Mouse (Mus musculus) right cerebral cortex, postnatal 10 days (tissue): ENCODE data around the gene Arsj.

ENCODE experiments used
- DNase-seq, 2 experiments: peaks; one replicate each; pipeline ENCODE4 v3.0.0; 2021; ENCODE audit warnings: low spot score in 2 of 2

Arsj gene

DNA sequence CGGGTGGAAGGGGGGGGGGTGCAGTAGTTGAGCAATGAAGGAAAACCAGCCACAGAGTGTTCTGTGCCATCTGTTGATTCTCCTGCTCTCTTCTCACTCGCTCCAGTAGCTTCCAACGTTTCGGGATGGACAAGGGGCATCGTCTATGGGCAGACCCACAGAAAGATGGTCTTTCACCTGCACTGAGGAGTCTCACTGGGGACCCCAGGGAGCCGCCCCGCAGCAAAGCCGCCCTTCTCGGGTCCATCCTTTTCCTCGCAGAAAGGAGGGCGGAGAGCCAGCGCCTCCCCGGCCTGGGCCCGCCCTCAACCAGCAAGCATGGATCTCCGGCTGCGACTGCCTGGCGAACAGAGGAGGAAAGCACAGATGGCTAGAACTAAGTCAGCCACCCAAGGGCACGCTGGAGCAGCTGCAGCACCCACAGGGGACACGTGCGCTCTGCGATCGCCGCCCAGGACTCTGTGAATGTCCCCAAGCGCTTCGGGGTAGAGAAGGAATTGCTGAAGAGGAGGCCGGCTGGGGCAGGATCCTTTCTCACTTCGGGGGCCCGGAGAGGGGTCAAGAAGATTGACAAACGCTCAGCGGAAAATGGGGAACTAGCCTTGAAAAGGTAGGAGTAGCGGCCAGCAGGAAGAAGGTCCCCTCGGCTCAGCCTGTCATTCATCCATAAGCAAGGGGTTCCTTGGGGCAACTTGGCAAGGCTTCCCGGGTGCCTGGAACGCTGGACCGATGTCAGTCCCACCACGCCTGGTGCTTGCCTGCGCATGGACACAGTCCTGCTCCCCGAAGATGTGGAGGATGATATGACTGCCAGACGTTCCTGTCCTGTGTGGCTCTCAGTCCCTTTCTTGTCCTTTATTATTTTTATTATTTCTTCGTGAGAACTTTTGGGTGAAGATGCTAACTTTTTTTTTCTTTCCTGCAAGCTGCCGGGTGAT, at the start of gene Arsj:
Gene Arsj, plus strand, starts transcription at position 117 of the 938 bp plus-strand sequence.
- DNase-seq: peak; percentile 43 to 52

DNA sequence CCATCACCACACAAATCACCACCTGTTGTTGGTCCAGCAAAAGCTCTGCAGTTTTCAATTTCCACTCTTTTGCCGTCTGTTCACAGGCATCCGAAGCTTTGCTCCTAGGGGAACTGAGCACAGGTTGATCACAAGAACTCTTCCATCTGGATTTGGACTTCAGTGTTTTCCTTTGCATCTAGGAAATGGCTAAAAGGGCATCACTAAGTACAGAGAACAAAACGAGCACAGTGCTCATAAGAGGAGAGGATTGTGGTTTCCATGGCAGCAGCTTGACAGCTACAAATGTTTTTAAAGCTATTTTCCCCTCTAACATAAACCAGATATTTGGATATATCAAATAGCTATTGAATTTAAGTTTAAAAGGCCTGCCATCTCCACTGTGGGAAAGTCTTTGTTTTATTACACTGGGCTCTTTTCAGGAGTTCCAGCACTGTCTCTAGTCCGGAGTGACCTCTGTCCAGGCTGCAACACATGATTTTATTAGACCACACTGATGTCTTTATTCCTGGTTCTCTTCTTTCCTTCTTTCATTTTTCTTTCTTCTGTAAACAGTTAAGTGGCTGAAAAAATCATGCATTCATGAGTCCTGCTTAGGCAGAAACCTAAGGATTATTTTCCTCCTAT, 38.5 kb upstream of the Arsj start:
- peak; percentile 17 to 18 for DNase-seq

DNA sequence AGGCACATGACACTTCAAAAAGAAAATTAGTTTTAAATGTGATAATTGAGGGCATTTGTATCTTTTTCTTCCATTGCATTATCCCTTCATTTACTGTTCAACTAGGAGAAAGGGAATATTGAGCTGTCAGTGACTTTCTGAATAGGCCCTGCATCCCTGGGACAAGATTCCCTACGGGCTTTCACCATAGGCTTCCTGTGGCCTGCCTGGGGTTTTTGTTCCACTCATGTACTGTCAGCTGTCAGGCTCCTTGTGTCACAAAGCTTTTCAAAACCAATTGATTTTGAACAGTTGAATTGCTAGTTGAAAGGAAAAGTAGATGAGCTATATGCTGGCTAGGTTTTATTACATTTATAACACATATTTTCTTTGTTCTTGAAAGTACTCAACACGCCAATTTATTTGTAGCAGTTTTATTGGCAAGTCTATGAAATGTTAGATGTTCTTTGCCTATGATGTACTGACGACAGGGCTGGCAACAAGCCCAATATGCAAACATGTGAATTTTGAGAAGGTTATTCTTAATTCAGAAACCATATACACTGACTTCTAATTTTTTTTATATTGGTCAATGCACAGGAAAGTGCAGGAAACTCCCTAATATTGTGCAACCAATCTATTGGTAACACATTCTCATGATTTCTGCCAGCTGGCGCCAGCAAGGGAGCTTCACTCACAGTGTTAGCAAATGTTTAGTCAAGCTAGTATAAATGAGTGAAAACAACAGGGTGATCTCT, 37.4 kb upstream of the Arsj start:
- peak; percentile 15 to 22 for DNase-seq

DNA sequence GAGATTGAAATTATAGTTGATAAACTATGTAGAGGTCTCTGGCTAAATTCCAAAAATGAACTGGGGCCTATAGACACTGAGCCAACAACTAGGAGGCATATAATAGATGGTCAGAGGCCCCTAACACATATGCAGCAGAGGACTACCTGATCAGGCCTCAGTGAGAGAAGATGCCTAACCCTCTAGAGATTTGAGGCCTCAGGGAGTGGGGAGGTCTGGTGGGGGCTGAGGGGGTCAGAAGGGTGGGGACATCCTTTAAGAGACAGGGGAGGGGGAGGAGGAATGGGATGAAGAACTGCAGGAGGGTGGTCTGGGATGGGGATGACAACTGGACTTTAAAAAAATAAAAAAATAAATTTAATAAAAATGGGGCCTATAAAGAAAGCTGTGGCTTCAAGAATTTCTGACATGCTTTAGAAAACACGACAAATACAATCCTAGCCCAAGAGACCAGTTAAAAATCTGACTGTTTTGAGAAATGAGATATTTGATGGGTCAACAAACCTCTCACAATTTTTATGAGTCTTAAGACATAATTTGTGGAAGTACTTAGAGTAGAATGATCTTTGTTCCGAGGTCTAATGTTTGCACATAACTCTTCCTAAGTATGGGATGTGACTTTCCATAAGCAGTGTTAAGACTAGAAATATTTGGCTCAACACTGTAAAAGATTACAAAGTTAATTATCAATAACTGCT, 36.7 kb upstream of the Arsj start:
- DNase-seq: no peak

DNA sequence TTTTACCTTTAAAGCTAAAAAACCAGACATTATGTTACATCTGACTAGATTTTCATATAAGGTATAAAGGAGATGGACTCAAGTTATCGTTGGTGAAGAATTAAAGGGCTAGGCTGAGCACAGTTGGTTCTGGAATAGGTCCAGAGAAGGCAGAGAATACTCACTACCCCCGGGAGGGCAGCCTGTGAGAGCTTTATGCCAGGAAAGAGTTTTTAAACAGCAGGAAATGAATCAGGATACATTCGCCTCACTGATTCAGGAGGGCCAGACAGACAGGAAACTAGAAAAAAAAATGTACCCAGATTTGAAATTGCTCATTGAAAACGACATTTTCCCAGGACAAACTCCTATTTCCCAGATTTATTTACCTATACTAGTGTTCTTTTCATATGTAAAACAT, 28.2 kb upstream of the Arsj start:
- no peak for DNase-seq

DNA sequence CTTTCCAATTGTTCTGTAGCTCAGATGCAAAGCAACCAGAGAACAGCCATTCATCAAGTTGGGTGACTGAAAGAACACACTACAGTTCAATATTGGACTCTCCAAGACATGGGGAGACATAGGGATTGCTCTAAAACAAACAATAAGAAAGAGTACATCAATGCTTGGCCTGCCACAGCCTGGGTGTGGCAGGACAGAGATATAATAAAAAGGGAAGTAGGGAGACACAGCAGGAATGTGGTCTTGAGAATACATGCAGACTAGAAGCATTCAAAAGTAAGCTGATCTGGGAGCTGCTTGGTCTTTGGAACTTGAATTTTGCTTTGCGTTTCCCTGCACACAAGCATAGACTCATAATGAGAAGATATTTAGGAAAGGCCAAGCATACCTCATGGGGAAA, 18.7 kb upstream of the Arsj start:
- DNase-seq: no peak

DNA sequence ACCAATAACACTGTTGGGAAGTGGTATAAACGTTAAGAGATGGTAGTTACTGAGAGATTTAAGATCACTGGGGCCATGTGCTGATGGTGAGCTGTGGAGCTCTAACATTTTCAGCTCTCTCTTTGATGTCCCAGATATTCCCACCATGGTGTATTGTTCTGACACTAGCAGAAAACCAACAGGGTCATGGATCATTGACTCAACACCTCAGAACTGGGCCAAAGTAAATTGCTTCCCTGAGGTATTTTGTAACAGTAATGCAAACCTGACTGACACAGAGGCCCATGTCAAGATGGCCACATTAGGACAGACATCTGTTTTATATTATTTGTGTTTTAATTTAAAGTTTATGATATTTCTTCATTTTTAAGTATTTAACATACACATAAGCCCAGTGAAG, 3.7 kb upstream of the Arsj start:
- no peak for DNase-seq

DNA sequence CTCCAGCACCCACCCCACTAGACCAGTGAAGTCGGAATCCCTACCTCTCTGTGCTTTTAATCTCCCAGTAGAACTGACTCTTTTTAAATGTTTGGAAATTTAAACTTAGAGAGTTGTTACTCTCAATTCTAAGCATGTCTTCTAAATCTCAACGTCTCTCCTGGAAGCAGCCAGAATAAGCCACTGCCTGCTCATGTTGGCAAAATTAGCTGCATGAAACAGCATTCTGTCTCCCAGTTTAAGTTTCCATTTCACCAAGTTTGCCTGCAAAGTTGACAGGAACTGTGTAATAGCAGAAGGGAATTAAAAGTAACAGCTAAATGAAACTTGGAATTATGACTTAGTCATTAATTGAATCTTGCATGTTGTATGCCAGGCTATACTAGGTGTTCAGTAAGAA, 1.1 kb upstream of the Arsj start:
- DNase-seq: no peak

DNA sequence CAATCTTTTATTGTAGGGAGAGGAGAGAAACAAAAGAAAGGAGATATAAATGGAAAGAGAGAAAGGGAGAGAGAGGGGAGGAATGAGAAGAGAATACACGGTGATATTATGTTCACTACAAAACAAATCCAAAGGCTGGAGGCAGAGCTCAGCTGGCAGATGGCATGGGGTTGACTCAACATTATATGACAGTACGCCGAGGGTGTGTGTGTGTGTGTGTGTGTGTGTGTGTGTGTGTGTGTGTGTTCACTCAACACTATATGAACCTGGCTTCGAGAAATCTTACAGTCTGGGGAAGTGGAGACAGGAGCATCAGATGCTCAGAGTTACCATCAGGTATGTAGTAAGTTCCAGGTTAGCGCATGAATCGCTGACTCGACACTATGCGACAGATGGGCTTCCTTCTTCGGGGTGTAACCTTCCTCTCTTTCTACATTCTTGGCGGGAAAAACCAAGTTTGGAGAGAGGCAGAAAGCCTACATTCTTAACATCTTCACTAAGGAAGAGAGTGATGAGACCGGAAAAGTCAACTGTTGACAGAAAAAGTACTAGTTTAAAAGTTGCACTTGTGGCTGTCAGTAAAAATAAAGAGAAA, 456 bp upstream of the Arsj start:
- peak in 1 of 2 experiments; percentile 33 for DNase-seq

GRCm38 (mm10) chr3:126364555-126364954, 1.1 kb downstream of the Arsj start:
- no peak for DNase-seq

DNA sequence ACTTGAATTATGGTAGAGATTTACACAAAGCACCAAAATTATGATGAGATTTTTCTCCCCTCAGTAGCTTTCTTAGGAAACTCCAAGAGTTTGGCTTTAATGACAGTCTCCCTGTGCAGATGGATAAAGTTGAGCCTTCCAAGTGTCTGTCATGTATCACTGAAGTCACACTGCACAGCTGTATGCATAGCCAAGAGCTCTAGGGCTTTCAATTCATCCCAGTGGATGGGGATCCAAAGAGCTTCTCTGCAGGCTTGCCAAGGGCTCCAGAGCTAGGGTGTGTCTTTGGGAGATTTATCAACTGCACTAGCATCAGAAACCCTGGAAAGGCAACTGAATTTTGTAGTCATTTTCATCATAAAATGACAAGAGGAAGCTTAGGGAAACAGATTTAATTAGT, 7.1 kb downstream of the Arsj start:
- DNase-seq: no peak

DNA sequence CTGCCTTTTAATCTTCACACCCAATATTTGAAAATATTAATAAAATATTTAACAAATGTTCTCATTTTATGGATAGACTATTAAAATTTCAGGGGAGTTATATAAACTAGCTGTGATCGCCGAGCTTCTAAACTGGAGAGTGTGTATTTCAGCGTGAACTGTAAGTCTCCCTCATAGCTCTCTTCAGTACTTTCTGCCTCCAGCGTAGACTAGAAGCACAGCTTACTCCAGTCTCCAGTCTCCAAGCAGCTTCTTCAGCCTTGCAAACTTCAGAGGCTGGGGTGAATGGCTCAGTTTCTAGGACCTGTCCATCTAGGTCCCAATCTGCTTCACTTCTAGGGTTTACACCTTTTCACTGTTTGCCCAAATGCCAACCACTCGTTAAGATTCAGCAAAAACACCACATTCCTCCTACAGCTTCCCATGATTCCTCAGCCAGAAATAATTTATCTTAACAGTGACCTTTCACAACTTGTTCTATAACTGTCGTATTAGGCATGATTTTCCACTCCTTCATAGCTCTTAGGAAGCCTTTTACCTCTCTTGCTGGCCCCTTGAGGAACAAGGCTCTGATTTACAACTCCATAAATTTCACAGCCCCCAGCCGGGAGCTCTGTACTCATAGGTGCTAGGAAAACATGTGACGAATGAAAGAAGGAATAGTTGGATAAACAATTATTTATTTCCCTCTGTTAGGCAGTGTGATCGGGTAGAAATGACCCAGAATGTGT, 9.5 kb downstream of the Arsj start:
- DNase-seq: no peak

DNA sequence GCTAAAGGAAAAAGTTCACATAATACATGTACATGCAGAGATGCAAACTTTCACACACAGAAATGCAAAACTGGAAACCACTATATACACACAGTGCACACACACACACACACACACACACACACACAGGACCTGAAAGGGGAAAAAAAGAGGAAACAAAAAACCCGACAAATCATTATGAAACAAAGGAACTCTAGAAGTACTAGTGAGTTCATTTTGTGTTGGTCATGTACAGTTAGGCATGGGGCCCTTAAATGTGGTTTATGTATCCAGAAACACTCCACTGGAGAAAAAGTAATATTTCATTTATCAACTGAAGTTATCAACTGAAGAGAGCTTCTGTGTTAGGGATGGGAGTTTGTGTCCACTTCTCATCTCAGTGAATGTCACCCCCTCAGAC, 10.2 kb downstream of the Arsj start:
- no peak for DNase-seq

DNA sequence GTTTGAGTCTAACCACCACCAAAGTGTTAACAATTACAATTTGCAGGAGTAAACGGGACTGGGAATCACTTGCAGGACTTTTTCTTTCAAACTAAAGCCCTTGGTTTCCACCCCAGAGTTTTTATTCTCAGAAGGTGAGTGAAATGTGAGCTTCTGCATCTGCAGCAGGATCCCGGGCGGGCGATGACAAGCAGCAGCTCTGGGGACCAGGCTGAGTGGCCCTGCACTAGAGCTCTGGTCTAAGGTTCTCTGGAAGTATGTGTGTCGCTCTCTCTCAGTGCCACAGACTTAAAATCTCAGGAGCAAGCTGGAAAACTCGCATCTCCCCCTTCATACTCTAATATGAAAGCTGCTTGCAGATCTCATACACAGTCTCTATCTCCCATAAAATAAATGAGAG, 15.8 kb downstream of the Arsj start:
- no peak for DNase-seq

DNA sequence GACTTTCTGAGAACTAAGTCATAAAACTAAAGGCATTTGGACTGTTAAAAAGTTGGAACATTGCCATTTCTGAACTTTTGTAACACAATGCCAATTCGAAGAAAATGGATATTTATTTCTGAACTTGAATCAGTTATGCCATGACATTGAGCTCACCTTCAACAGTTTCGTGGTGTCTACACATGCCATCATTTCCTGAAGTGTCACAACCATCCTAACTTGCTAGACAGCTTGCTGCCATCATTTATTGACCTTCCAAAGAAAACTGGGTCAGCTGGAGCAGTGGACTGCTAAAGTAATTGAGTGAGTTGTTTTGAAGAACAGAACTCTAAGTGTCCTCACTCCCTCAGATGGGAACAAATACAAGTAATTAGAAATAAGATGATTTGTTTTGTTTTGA, 16.2 kb downstream of the Arsj start:
- DNase-seq: no peak

GRCm38 (mm10) chr3:126383276-126383675, 19.8 kb downstream of the Arsj start:
- peak in 1 of 2 experiments; percentile 27 for DNase-seq

- DNase-seq: no peak
These were observed 21.4 kb downstream of the Arsj start for GRCm38 (mm10) chr3:126384657-126385438.

GRCm38 (mm10) chr3:126397451-126397850, 34.0 kb downstream of the Arsj start:
- DNase-seq: peak in 1 of 2 experiments; percentile 32

DNA sequence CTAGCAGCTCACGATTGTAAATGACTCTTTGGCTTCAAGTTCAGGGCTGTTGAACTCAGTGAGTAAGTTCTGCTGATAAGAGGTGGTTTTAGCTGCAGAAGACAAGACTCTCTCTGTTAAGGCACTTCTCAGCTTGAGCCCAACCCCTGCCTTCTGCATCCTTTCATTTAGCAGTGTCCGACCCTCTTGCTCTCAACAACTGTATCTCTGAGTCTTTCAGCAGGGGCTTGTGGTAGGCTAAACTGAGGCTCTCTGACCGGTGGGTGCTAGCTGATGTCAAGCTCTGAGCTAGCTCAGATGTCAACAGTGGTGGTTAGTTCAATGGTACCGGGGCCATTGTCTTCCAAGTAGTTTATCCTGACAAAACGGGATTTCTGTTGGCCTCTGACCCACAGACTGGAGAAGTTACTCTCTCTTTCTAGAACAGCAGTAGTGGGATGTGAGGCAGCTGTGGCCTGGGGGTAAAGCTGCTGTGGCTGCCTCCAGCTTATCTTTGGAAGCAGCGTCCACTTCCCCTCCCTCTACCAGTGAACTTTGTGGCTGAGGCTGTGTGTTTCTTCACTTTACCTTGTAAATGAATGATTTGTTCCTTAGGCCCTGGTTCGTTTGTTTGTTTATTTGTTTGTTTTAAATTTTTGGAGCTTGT, 34.6 kb downstream of the Arsj start:
- DNase-seq: no peak
